Mouse (Mus musculus) thymus, postnatal 10 days (tissue): ENCODE results near the gene Ndufs1.
"Not testable (repeated sequence)": the region's sequence is repeated elsewhere in the genome, so short reads cannot be mapped to it uniquely, and the experiment has no call there.

Experiments used
- DNase-seq, 2 experiments: peaks; one replicate each; pipeline ENCODE4 v3.0.0; 2021; ENCODE audit warnings: low spot score in 2 of 2

Ndufs1 gene

DNA sequence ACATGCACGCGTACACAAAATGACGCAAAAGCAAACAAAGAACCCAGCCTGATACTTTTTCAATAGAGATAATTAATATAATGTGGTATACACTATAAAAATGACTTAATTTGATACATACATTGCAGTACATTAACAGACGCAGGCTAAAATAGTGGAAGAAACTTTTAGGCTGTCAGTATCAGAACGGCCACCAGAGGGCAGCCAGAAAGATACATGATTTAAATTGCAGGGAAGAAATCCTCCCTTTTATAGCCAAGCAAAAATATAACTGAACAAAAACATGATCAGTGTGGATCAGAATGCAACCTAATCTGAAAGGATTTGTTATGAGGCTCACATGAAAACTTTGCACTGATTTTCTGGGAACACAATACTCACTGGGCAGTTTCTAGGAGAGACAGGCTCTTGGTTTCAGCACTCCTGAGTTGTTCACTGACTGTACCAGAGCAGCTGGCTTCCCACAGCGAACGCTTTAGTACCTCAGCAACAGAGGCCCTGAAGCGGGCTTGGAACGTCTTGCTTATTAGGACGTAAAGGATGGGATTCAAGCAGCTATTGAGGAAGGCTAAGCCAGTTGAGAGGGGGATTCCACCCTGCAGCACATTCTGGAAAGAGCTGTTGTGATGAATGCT, 6.1 kb upstream of the Ndufs1 start:
- DNase-seq, result peak in 1 of 2 experiments; percentile 41

DNA sequence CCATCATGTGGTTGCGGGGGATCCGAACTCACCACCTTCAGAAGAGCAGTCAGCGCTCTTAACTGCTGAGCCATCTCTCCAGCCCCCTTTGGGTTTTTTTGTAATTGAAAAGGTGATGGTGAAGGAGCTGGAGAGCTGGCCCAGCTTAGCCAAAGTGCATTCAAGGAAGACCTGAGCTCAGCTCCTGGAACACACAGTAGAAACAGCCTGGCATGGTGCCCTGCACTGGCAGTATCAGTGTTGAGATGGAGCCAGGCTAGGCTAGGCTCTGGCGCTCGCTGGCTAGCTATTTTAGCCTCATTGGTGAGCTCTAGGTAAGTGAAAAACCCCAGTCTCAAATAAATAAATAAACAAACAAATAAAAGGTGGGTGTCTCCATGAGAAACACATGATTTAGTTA, 5.6 kb upstream of the Ndufs1 start:
- DNase-seq, result no peak

DNA sequence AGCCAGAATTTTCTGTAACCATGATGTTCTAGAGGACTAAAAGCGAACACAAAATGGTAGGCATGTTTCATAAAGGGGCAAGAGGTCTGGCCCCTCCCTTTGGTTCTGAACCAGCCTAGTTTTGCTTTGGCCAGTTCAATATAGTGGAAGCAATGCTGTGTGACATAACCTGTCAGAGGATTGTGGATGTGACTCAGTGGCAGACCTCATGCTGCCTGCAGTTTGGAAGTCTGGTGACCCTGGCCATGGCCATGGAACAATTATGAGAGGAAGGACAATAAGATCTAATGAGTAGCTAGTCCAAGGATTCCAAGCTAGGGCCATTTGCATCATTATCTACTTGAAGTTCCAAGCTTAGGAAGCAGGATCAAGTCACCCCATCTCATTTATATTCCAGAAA, 4.8 kb upstream of the Ndufs1 start:
- no peak for DNase-seq

DNA sequence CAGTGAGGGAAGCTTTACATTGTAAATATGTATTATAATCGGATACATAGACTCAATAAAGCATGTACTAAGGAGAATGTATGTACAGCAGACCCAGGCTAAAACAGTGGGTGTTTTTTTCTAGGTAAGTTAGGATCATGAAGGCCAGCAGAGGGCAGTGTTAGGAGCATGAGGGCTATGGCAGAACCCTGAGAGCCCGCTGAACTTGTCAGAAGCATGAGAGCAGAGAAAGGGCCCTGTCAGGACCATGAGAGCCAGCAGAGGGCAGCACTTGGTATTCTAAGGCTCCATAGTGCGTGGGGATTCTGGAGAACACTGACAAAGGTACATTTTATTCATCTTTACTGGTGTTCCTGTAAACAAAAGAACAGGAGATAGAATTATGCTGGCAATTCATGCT, 4.4 kb upstream of the Ndufs1 start:
- peak; percentile 88 to 94 for DNase-seq

DNA sequence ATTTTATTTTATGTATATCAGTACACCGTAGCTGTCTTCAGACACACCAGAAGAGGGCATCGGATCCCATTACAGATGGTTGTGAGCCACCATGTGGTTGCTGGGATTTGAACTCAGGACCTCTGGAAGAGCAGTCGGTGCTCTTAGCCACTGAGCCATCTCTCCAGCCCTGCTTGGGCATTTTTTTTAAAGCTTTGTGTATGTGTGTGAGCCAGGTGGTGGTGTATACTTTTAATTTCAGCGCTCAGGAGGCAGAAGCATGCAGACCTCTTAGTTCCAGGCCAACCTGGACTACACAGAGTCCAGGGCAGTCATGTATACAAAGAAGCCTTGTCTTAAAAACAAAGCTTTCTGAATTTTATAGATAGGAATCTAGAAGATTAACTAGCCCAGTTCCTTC, 3.9 kb upstream of the Ndufs1 start:
- not testable (repeated sequence) for DNase-seq

DNA sequence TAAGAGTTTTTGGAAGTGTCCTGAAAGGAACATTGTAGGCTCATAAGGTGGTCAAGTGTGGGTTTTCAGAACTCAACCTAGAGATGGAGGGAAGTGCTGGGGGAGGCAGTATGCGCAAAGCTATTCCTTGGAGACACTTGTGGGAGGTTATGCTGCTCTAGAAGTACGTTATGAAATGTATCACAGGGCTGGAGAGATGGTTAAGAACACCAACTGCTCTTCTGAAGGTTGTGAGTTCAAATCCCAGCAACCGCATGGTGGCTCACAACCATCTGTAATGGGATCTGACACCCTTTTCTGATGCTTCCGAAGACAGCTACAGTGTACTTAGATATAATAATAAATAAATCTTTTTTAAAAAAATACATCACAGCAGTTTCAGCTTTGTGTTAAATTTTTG, 3.5 kb upstream of the Ndufs1 start:
- no peak for DNase-seq

DNA sequence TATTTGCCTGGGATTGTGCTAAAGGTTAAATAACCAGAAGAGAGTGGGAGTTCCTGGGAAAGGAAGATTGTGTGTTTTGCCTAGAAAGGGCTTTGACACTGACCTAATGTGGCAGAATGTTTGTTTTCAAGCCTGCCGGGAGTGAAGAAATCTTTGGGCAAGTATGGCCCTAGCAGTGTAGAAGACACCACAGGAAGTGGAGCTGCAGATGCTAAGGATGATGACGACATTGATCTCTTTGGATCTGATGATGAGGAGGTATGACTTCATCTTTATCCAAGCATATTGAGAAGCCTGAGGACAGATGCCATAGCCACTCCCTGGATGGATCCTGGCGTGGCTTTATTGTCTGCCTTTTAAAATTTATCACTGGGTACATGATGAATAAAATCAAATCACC, 1.7 kb upstream of the Ndufs1 start:
- DNase-seq, result no peak

DNA sequence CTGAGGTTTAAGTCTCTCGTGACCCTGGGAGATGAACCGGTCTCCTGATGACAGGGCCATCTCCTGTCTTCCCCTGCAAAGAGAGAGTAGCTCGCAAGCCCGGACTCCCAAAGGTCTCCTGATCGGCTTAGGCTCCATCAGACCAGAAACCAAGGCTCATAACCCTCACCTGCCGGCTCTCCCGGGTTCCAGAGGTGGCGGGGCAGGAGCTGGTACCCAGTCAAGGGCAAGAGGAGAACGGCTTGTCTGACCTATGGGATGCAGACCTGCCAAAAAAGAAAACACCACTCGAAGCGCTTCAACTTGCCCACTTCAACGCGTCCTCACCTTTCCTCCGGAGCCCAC, 402 bp downstream of the Ndufs1 start:
- DNase-seq, result no peak

DNA sequence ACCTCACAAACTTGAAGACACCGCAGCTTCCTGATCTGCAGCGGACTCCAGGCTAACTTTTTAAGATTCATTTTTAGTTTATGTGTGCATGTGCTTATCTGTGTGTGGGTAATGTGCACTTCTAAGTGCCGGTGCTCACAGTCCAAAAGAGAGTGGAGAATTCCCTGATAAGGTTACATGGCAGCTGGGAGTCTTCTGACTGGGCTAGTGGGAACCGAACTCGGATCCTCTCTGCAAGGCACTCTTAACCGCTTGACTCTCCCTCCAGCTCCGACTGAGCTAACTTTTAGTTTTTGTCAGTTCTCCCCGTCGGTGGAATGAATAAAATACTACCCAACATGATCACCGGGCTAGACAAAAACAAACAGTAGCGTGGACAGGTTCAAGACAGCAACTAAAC, 780 bp downstream of the Ndufs1 start:
- peak in 1 of 2 experiments; percentile 5 for DNase-seq

DNA sequence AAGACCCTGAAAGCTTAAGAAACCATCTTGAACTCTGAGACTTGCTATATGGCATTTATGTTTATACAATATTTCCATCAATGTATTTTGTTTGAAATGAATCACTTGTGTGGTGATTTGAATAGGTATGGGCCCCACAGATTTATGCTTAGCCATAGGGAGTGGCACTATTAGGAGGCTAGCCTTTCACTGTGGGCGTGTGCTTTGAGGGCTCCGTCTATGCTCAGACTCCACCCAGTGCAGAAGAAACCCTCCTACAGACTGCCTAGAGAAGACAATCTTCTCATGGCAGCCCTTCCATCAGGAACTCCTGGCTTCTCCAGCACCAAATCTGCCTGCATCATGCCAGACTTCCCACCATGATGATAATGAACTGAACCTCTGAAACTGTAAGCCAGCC, 8.0 kb downstream of the Ndufs1 start:
- DNase-seq, result no peak

DNA sequence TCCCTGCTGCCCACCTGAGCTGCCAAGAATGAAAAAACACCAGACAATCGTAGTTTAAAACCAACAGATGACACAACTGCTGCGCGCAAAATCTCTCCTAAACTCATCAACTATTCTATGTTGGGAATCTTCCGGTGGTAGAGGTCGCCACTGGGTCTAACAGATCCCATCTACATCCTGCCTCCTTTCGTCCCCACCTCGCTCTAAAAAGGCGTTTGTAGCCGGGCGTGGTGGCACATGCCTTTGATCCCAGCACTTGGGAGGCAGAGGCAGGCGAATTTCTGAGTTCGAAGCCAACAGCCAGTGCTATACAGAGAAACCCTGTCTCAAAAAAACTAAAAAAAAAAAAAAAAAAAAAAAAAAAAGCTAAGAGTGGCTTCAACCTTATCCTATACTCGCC, 36.4 kb downstream of the Ndufs1 start:
- DNase-seq, result no peak

DNA sequence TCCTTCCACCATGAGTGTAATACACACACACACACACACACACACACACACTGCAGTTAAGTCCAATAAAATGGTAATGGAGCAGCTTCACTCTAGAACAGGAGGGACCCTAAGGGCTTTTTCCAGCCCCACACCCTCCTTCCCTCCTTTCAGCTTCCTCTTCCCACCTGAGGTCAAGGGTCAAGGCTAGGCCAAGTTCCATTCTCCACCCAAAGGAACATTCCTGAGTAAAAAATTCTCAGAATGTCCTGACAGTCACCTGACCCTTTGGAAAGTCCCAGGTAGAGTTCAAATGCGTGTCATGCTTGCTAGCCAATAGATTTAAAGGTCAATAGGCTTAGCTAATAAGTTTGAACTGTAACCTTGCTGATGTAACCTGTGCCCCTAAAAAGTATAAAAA, 38.0 kb downstream of the Ndufs1 start:
- DNase-seq, result not testable (repeated sequence)

DNA sequence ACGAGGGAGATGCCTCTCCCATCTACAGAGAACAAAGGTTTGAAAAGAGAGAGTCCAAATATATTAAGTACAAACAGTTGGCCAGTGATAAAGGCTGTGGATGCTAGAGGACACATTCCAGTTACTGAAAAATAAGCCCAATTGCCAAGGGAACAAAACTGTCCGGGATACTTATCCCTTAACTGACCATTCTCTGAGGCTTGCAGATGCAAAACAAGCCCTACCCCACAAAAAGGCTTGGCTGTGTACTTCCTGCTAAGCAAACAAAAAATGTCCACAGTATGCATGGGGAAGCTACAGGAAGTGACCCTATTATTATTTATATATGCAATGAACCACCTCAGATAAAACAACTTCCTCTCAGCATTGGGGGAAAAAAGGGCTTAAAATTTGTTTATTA, 38.7 kb downstream of the Ndufs1 start:
- DNase-seq, result no peak

DNA sequence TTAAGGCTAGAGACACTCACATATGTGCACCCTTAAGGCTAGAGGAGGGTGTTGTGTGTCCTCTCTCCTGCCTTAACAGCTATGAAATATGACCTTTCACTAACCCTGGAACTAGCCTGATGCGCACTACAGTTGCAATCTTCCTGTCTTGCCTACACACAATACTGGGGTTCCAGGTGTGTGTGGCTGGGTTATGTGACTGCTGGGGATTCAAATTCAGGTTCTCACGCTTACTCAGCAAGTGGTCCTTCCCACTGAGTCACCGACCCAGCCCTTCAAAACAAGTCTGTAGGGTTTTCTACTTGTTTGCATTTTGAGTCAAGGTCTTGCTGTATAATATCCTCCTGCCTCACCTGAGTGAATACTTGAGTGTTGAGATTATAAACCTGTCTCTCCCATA, 42.1 kb downstream of the Ndufs1 start:
- no peak for DNase-seq

DNA sequence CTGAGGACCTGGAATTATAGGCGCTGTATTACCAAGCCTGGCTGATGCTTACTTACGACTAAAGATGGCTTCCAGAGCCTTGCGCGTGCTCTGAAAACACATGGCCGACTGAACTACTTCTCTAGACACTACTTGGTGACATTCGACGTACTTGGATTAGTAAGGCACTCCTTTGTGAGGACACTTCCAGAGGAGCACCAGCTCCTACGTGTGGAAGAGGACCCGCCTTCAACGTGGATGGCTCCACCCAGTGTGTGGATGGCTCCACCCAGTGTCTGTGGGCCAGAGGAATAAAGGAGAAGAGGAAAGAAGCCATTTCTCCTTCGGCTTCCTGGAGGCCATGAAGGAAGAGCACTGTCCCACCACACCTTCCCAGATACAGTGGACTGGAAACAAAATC, 44.9 kb downstream of the Ndufs1 start:
- no peak for DNase-seq

DNA sequence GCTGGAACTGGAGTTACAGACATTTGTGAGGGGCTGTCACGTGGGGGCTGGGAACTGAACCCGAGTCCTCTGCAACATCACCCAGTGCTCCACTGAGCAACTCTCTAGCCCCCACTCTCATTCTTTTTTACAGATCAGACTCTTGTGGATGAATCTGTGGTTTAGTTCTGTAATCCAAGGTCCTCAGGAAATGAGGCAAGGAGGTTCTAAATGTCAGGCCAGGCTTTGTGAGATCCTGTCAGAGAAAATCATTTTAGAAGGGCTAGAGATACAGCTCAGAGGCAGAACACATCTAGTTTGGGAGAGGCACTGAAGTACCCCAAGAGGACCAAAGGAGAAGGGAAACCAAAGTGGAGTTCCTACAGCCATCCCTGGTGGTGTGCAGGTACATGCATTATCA, 45.8 kb downstream of the Ndufs1 start:
- DNase-seq, result no peak

DNA sequence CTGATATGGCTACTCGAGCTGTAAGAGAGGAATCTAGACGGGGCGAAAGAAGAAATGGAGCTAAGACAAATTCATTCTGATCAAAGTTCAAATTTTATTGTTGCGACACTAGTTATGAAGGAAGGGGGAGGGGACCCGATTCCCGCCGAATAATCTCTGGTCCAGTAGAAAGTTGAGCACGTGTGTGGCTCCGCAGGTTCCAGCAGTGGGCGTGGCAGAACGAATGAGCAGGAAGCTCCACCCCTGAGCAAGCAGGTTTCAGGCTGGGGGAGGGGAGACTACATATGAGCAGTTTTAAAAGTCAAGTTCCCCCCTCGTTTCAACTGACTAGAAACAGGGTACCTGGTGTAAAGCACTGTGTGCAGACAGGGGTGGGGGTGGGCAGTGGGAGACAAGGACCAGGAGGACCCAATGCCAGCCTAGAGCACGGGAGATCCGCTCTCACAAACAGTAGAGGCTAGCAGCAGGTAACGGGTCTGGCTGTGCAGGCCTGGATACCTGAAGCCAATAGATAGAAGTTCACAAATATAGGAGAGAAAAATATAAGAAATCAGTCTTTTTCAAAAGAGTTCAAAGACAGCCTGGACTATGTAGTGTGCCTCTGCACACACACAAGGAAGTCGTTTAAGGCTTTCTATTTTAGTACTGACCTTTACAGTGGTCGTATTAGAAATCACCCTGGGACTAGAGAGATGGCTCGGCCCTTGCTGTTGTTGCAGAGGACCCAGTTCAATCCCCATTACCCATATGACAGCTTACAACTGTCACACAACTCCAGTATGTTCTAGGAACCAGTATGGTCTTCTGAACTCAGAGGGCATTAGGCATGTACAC, 46.6 kb downstream of the Ndufs1 start:
- no peak for DNase-seq

DNA sequence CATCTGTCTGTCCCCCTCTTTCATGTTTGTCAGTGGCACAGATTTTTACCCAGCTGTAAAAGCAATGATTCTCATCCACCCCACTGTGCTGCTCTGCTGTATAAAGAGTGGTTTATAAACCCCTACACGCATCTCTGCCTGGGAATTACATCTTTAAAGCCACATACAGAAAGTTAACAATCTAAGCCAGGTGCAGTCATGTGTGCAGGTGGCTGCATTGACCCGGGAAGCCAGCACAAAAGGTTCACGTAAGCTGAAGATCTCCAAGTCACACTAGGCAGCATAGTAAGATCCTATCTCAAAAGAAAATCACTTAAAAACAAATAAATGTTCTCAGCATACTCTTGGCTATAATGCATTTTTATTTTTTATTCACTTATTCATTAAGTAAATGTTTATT, 47.4 kb downstream of the Ndufs1 start:
- DNase-seq, result no peak

DNA sequence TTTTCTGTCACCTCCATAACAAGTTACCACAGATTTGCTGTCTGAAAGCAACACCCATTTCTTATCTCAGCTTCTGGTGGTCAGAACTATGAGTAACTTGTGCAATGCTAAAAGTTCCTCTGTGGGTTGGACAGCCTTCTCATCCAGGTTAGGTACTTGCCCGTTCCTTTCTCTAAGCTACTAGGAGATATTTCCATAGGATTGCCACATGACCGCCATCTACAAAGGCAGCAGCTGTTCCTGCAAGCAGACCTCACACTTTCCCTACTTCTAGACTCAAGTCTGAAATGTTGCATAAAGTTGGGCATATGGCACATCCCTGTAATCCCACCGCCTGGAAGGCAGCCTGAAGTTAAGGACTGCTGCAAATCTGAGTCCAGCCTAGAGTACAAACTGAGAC, 50.4 kb downstream of the Ndufs1 start:
- no peak for DNase-seq

DNA sequence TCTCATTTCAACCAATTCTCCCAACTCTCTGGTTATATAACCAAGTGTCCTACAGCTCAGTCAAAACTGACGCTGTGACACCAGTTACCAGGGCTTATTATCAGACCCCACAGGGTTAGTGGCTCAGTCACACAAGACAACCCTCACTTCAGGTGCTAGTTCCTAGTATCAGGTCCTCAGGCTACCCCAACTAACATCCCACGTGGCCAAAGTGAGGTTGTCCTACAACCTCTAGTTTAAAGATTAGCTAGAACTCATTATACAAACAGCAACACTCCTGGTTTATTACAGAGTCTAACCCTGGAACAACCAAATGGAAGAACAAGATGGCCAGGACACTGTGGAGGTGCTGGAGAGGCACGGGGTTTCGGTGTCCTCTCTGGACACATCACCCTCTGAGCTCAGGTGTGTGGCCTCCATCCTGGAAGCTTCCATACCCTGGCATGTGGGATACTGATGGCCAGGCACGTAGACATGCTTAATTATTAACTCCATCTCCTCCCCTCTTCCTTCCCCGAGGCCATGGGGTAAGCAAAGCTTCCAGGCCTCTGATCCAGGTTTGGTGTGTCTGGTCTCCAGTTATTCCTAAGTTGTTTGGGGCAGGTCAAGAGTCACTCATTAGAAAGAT, 52.7 kb downstream of the Ndufs1 start:
- DNase-seq, result no peak

DNA sequence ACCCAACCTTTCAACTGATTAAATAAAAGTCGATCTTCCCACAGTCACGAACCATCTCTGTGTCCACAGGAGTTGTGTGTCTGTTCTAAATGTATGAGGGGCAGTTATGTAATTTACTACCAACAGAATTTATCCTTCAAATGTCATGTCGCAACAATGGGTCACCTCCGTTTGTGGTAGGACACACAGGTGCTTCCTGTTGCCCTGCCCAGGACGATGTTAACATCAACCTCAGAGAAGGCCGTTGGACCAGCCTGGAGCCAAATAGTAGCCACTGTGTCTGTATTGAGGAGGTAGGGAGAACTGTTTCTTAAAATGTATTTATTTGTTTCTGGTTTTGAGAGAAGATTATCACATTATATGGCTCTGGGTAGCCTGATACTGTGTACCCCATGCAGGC, 54.6 kb downstream of the Ndufs1 start:
- no peak for DNase-seq

DNA sequence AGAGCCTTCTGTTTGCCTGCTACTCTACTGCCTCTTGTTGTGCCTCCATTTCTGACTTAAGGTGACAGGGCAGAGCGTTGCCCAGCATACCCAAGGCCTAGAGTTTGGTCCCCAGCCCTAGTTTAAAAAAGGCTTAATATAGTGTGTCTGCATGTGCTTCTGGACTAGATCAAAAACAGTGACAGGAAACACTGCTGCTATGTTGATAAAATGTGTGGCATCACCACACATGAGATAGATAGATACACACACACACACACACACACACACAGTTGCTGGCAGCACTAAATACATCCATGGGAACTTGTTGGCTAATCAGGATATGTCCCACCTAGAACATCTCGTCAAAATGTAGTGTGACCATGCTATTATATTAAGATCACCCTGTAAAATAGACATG, 56.3 kb downstream of the Ndufs1 start:
- DNase-seq, result no peak

DNA sequence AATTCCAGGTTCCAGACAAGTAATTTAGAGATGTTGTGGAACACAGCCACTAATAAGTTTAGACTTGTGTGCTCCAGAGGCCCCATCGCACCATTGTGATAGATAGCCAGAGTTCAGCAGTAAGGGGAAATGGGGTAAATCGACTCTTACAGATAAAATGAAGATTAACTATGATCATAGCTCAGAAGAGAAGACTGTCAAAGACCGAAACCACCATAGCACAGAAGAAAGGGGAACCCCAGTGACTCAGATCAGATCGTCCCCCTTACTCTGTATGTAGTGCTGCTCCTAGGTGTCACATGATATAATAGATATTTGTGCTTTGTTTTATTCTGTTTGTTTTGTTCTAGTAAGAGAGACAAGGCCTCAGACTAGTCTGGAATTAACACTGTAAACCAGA, 57.0 kb downstream of the Ndufs1 start:
- no peak for DNase-seq
